Mouse (Mus musculus): ENCODE measurements at regions not wholly inside any gene's neighbourhood (a gene's known extent, or its start where the extent isn't known, plus 50 kb on each side); places are given as distances from the start of the nearest gene placed in this dataset.
"Not testable (repeated sequence)": the region's sequence is repeated elsewhere in the genome, so short reads cannot be mapped to it uniquely, and the experiment has no call there.

DNA sequence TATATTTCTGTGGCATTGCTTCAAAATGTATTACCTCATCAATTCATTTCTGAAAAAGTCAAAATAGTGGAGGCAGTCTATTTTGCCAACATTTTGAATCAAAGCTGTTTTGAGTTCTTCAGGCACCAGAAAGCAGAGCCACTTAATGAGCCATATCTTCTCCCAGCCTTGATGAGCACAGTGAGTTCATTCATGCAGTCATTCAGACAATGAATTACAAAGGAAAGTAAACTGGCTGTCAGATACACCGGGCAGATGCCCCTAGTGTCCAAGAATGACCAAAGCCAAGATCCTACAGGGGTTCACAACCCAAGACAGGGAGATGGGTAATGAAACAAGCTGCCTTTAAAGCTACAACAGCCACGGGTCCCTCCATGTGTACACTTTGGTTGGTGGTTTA lies 798.7 kb downstream of the Cypt12 start:
- H3K9me3 ChIP-seq (ENCODE audit: control insufficient read depth, low read length) = no peaks in the 10 kb centered on the region
- H3K4me2 ChIP-seq (ENCODE audit: low read length) = no peak overlapping the region
- DNase-seq (ENCODE audit: low spot score) (no peak), ATAC-seq (replicated peaks; ENCODE audit: low FRiP score, low TSS enrichment, low read depth) (no peak)
- H3K4me3 ChIP-seq (ENCODE audit: low read depth, low read length) = no peak overlapping the region
- H3K4me1 ChIP-seq (replicated peaks; ENCODE audit: control insufficient read depth, insufficient read depth, low read length) = no peaks in the 10 kb centered on the region
- H3K27me3 ChIP-seq (replicated peaks; ENCODE audit: control insufficient read depth, insufficient read depth, low read length) = no peaks in the 10 kb centered on the region
- no peak overlapping the region for H3K9ac ChIP-seq (ENCODE audit: low read length)
- no peaks in the 10 kb centered on the region for H3K36me3 ChIP-seq (ENCODE audit: control insufficient read depth, insufficient read depth, low read length)
- WGBS = 54% methylated on average over 2 of the region's 2 CpGs
- H3K27ac ChIP-seq (ENCODE audit: low read depth) = no peak overlapping the region

DNA sequence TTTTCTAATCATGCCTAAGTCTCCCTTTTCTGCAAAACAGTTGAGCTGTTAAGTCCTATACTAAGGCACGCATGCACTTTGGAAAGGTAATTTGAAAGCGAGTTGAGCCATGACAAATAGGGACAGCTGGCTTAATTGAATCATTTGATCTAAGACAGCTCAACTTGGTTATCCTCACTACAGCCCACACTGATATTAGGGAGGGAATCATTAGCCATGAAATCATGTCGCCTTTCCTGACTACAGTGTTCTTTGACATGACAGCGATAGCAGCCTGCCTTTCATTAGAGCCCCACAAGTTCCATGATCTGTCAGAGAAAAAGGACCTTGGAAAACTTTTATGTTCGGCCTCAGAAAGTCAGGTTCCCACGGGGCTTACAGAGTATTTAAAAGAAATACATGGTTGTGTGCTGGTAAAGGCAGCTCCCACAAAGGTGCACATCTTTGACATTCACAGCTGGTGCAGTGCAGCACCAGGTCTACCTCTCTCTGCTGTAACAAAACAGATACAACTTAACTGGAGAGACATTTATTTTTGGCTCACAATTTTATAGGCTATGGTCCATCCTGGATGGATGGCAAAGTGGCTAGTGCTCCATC lies 803.5 kb downstream of the Cypt12 start:
- whole genome bisulfite sequencing = 82% methylated on average over 6 of the region's 6 CpGs
- H3K4me2 ChIP-seq (ENCODE audit: low read length) = no peak overlapping the region
- no peak for ATAC-seq (replicated peaks; ENCODE audit: low FRiP score, low TSS enrichment, low read depth)
- no peaks in the 10 kb centered on the region for H3K36me3 ChIP-seq (ENCODE audit: control insufficient read depth, insufficient read depth, low read length)
- no peak for DNase-seq (ENCODE audit: low spot score)
- no peaks in the 10 kb centered on the region for H3K27me3 ChIP-seq (replicated peaks; ENCODE audit: control insufficient read depth, insufficient read depth, low read length)
- no peaks in the 10 kb centered on the region for H3K9me3 ChIP-seq (ENCODE audit: control insufficient read depth, low read length)
- no peak overlapping the region for H3K4me3 ChIP-seq (ENCODE audit: low read depth, low read length)
- no peaks in the 10 kb centered on the region for H3K4me1 ChIP-seq (replicated peaks; ENCODE audit: control insufficient read depth, insufficient read depth, low read length)
- no peak overlapping the region for H3K9ac ChIP-seq (ENCODE audit: low read length)
- H3K27ac ChIP-seq (ENCODE audit: low read depth) = no peak overlapping the region

GRCm38 (mm10) chr3:18764301-18765078 lies 816.3 kb downstream of the Cypt12 start:
- Histone ChIP-seq H3K4me3 (ENCODE audit: low read depth, low read length) (no peak overlapping the region), H3K27ac (ENCODE audit: low read depth) (no peak overlapping the region), H3K4me1 (replicated peaks; ENCODE audit: control insufficient read depth, insufficient read depth, low read length) (no peaks in the 10 kb centered on the region), H3K27me3 (replicated peaks; ENCODE audit: control insufficient read depth, insufficient read depth, low read length) (no peaks in the 10 kb centered on the region), H3K4me2 (ENCODE audit: low read length) (no peak overlapping the region), H3K36me3 (ENCODE audit: control insufficient read depth, insufficient read depth, low read length) (no peaks in the 10 kb centered on the region), H3K9ac (ENCODE audit: low read length) (no peak overlapping the region), H3K9me3 (ENCODE audit: control insufficient read depth, low read length) (no peaks in the 10 kb centered on the region)
- ATAC-seq (replicated peaks; ENCODE audit: low FRiP score, low TSS enrichment, low read depth) (no peak), DNase-seq (ENCODE audit: low spot score) (no peak)
- WGBS = 84% methylated on average over 3 of the region's 3 CpGs

- Histone ChIP-seq H3K27ac (ENCODE audit: low read depth) (no peak overlapping the region), H3K4me3 (ENCODE audit: low read depth, low read length) (no peak overlapping the region), H3K4me1 (replicated peaks; ENCODE audit: control insufficient read depth, insufficient read depth, low read length) (no peaks in the 10 kb centered on the region), H3K4me2 (ENCODE audit: low read length) (no peak overlapping the region), H3K36me3 (ENCODE audit: control insufficient read depth, insufficient read depth, low read length) (no peaks in the 10 kb centered on the region), H3K27me3 (replicated peaks; ENCODE audit: control insufficient read depth, insufficient read depth, low read length) (no peaks in the 10 kb centered on the region), H3K9ac (ENCODE audit: low read length) (no peak overlapping the region), H3K9me3 (ENCODE audit: control insufficient read depth, low read length) (no peaks in the 10 kb centered on the region)
- no peak for DNase-seq (ENCODE audit: low spot score)
- no peak for ATAC-seq (replicated peaks; ENCODE audit: low FRiP score, low TSS enrichment, low read depth)
- WGBS = 40% methylated on average over 1 of the region's 1 CpGs
Measured at GRCm38 (mm10) chr3:18778481-18778880, 830.3 kb downstream of the Cypt12 start.

DNA sequence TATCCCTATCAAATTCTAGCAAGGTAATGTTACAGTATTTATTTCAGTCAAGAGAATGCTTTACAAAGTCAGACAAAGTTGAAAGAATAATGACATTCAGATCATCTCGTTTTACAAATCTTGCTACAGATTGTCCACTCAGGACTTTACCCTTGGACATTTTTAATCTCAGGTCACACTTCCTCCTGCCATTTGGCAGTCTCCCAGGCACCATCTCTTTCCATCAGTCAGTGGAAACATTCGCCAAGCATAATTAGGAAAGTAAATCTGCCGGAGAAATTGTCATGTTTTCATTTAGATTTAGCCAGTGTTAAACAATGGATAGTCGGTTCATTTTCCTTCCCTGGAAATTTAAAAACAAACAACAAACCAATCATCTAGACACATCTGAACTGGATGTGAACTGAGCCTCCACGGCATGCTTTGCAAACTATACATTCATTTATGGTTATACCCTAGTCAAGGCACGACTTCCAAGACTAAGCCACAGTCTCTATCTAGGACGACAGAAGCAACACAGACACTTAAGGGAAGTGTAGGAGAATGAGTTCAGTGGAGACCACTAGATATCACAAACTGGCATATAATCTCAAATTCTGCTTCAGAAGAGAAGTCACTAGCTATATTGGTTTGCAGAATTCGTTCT lies 839.4 kb downstream of the Cypt12 start:
- no peaks in the 10 kb centered on the region for H3K36me3 ChIP-seq (ENCODE audit: control insufficient read depth, insufficient read depth, low read length)
- no peak overlapping the region for H3K4me2 ChIP-seq (ENCODE audit: low read length)
- no peak overlapping the region for H3K9ac ChIP-seq (ENCODE audit: low read length)
- ATAC-seq (replicated peaks; ENCODE audit: low FRiP score, low TSS enrichment, low read depth) = no peak
- H3K4me3 ChIP-seq (ENCODE audit: low read depth, low read length) = no peak overlapping the region
- no peaks in the 10 kb centered on the region for H3K9me3 ChIP-seq (ENCODE audit: control insufficient read depth, low read length)
- no peak for DNase-seq (ENCODE audit: low spot score)
- H3K27ac ChIP-seq (ENCODE audit: low read depth) = no peak overlapping the region
- WGBS = 50% methylated on average over 8 of the region's 8 CpGs
- no peaks in the 10 kb centered on the region for H3K27me3 ChIP-seq (replicated peaks; ENCODE audit: control insufficient read depth, insufficient read depth, low read length)
- no peaks in the 10 kb centered on the region for H3K4me1 ChIP-seq (replicated peaks; ENCODE audit: control insufficient read depth, insufficient read depth, low read length)

- no peak for ATAC-seq (replicated peaks; ENCODE audit: low FRiP score, low TSS enrichment, low read depth)
Measured at GRCm38 (mm10) chr3:18802794-18803193, 825.7 kb downstream of the 1700064H15Rik start.

GRCm38 (mm10) chr3:18828788-18829320 lies 799.6 kb downstream of the 1700064H15Rik start:
- H3K9ac ChIP-seq (ENCODE audit: low read length); H3K9me3 ChIP-seq (ENCODE audit: control insufficient read depth, low read length); H3K27me3 ChIP-seq (replicated peaks; ENCODE audit: control insufficient read depth, insufficient read depth, low read length); H3K4me3 ChIP-seq (ENCODE audit: low read depth, low read length); H3K27ac ChIP-seq (ENCODE audit: low read depth); H3K36me3 ChIP-seq (ENCODE audit: control insufficient read depth, insufficient read depth, low read length); H3K4me2 ChIP-seq (ENCODE audit: low read length); DNase-seq (ENCODE audit: low spot score); ATAC-seq (replicated peaks; ENCODE audit: low FRiP score, low TSS enrichment, low read depth); H3K4me1 ChIP-seq (replicated peaks; ENCODE audit: control insufficient read depth, insufficient read depth, low read length): not testable (repeated sequence)
- 29% methylated on average over 2 of the region's 2 CpGs for WGBS

More at GRCm38 (mm10) chr3:18802794-18803193, 825.7 kb downstream of the 1700064H15Rik start:
- H3K27me3 ChIP-seq (replicated peaks; ENCODE audit: control insufficient read depth, insufficient read depth, low read length) = no peaks in the 10 kb centered on the region
- H3K9ac ChIP-seq (ENCODE audit: low read length) = no peak overlapping the region
- H3K27ac ChIP-seq (ENCODE audit: low read depth) = no peak overlapping the region
- no peak overlapping the region for H3K4me3 ChIP-seq (ENCODE audit: low read depth, low read length)
- H3K36me3 ChIP-seq (ENCODE audit: control insufficient read depth, insufficient read depth, low read length) = no peaks in the 10 kb centered on the region
- no peak overlapping the region for H3K4me2 ChIP-seq (ENCODE audit: low read length)
- no peaks in the 10 kb centered on the region for H3K4me1 ChIP-seq (replicated peaks; ENCODE audit: control insufficient read depth, insufficient read depth, low read length)
- no peaks in the 10 kb centered on the region for H3K9me3 ChIP-seq (ENCODE audit: control insufficient read depth, low read length)
- no peak for DNase-seq (ENCODE audit: low spot score)
- 70% methylated on average over 3 of the region's 3 CpGs for WGBS

GRCm38 (mm10) chr3:18868117-18868739 lies 760.2 kb downstream of the 1700064H15Rik start:
- WGBS = 48% methylated on average over 4 of the region's 4 CpGs
- Histone ChIP-seq H3K4me3 (ENCODE audit: low read depth, low read length) (no peak overlapping the region), H3K36me3 (ENCODE audit: control insufficient read depth, insufficient read depth, low read length) (no peaks in the 10 kb centered on the region), H3K9me3 (ENCODE audit: control insufficient read depth, low read length) (no peaks in the 10 kb centered on the region), H3K4me2 (ENCODE audit: low read length) (no peak overlapping the region), H3K27me3 (replicated peaks; ENCODE audit: control insufficient read depth, insufficient read depth, low read length) (no peaks in the 10 kb centered on the region), H3K9ac (ENCODE audit: low read length) (no peak overlapping the region), H3K4me1 (replicated peaks; ENCODE audit: control insufficient read depth, insufficient read depth, low read length) (no peaks in the 10 kb centered on the region), H3K27ac (ENCODE audit: low read depth) (no peak overlapping the region)
- ATAC-seq (replicated peaks; ENCODE audit: low FRiP score, low TSS enrichment, low read depth) (no peak), DNase-seq (ENCODE audit: low spot score) (no peak)
